Mouse (Mus musculus): ENCODE results near the gene Sertm1.

Gene Sertm1

GRCm38 (mm10) chr3:54915643-54916071 is at the start of gene Sertm1:
Gene Sertm1, minus strand, starts transcription at chr3:54915887.
- DNase-seq (ENCODE audit: low spot score in 2 of 2), result no peak

GRCm38 (mm10) chr3:54964948-54965506 is 49.3 kb upstream of the Sertm1 start:
- DNase-seq (ENCODE audit: low spot score in 2 of 2), result no peak

- DNase-seq (ENCODE audit: low spot score in 2 of 2), result no peak
Measured at GRCm38 (mm10) chr3:54943067-54943810, 27.6 kb upstream of the Sertm1 start.

GRCm38 (mm10) chr3:54934535-54934934 is 18.8 kb upstream of the Sertm1 start:
- no peak for DNase-seq (ENCODE audit: low spot score in 2 of 2)

- DNase-seq (ENCODE audit: low spot score in 2 of 2), result no peak
Measured at GRCm38 (mm10) chr3:54932599-54932998, 16.9 kb upstream of the Sertm1 start.

- DNase-seq (ENCODE audit: low spot score in 2 of 2), result no peak
Measured at GRCm38 (mm10) chr3:54920425-54920824, 4.7 kb upstream of the Sertm1 start.

- no peak for DNase-seq (ENCODE audit: low spot score in 2 of 2)
Measured at GRCm38 (mm10) chr3:54914845-54915642, 643 bp downstream of the Sertm1 start.

- DNase-seq (ENCODE audit: low spot score in 2 of 2), result no peak
Measured at GRCm38 (mm10) chr3:54908878-54909277, 6.8 kb downstream of the Sertm1 start.

GRCm38 (mm10) chr3:54897974-54898373 is 17.7 kb downstream of the Sertm1 start:
- DNase-seq (ENCODE audit: low spot score in 2 of 2), result no peak

- no peak for DNase-seq (ENCODE audit: low spot score in 2 of 2)
Measured at GRCm38 (mm10) chr3:54894891-54895290, 20.8 kb downstream of the Sertm1 start.

- DNase-seq (ENCODE audit: low spot score in 2 of 2), result no peak
Measured at GRCm38 (mm10) chr3:54892218-54892617, 23.5 kb downstream of the Sertm1 start.

- DNase-seq (ENCODE audit: low spot score in 2 of 2), result no peak
Measured at GRCm38 (mm10) chr3:54886501-54886900, 29.2 kb downstream of the Sertm1 start.
